Mouse (Mus musculus) sigmoid colon, adult 10 weeks (tissue): Measurements from ENCODE around the gene Yjefn3. TPM values are rescaled to one million over a fixed set of nuclear protein-coding genes. Genes with fewer than 3 reads are reported as not detected.

Experiments
- polyA plus RNA-seq: library from polyadenylated mRNA; stranded (reverse); fragments of 350-450 nt; fragmentation: Illumina TruSeq; extraction: RNeasy Lipid Tissue Mini Kit (QIAGEN cat#74804); gene quantifications from one replicate; pipeline ENCODE4 v1.2.3, GENCODE M21; 2014; ENCODE audit warnings: low read depth, low replicate concordance

Yjefn3 gene
- polyA plus RNA-seq: not detected

DNA sequence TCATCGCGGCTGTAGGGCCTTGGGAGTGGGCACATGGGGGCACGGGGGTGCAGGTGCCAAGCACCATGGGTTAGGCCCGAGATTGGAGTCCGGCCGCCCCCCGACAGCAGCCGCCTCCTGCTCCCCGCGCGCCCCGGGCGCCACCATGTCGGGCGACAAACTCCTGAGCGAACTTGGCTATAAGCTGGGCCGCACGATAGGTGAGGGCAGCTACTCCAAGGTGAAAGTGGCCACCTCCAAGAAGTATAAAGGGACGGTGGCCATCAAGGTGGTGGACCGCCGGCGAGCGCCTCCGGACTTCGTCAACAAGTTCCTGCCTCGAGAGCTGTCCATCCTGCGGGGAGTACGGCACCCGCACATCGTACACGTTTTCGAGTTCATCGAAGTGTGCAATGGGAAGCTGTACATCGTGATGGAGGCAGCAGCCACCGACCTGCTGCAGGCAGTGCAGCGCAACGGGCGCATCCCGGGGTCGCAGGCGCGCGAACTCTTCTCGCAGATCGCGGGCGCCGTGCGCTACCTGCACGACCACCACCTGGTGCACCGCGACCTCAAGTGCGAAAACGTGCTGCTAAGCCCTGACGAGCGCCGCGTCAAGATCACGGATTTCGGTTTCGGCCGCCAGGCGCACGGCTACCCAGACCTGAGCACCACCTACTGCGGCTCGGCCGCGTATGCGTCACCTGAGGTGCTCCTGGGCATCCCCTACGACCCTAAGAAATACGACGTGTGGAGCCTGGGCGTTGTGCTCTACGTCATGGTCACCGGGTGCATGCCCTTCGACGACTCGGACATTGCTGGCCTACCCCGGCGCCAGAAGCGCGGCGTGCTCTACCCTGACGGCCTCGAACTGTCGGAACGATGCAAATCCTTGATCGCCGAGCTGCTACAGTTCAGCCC, at the start of gene Yjefn3, which contains the start of the genes Tssk6 and Ndufa13:
Yjefn3 (minus strand) TSS at position 550 of the 900 bp plus-strand sequence.
Tssk6 (plus strand) TSS at position 22 of the 900 bp plus-strand sequence.
Ndufa13 (minus strand) TSS at position 396 of the 900 bp plus-strand sequence.

DNA sequence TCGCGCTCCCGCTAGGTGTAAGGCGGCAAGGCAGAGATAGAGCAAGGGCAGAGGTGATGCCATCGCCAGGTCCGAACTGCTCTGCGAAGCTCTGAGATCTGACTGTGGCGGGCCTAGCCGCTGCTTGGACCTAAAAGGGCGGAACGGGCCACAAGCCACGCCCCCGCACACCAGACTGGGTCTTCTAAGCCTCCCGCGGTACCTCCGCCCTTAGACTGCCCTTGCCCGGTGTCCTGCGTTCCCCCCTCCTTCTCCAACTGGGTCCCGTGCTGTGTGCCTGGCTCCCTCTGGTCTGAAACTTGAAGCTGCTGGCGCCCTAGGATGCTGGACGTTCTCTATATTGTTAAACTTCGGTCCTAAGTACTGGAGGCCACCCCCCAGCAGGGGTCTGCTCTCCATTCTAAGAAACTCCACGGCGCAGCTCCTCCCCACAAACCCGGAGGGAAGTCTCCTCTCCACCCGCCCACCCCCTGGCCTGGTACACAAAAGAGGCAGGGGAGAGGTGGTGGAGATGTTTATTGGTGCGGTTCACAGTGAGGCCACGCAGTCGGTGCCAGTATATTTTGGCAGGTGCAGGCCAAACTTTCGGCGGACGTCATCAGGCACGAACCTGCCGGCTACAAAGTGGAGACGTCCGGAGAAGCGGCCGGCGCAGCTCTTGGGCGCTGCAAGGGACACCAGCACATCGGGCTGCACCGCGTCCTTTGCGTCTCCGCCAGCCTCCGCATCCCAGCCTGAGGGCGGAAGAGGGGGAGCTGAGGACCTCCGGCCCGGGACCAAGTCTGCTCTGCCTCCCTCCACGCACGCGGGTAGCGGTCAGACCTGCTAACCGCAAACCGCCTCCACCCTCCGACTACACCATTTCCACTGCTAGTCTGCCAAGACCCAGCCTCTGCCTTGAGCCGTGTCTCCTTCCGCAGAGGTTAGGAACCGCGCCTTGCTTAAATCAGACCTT, 14.9 kb downstream of the Yjefn3 start, which contains the start of gene Cilp2:
Cilp2 (minus strand) TSS at position 399 of the 955 bp plus-strand sequence.

Other genes with a start within 250 kb of the Yjefn3 start
- 7.0 TPM for gene Zfp964, start 248.2 kb downstream of the Yjefn3 start, polyA plus RNA-seq
- 62.8 TPM for gene Zfp869, start 192.0 kb downstream of the Yjefn3 start, polyA plus RNA-seq
- gene Zfp963, start 152.7 kb downstream of the Yjefn3 start, polyA plus RNA-seq: 17.5 TPM
- 0.85 TPM for gene Gm20422, start 127.8 kb downstream of the Yjefn3 start, polyA plus RNA-seq
- 1.5 TPM for gene Atp13a1, start 111.5 kb downstream of the Yjefn3 start, polyA plus RNA-seq
- 43.9 TPM for gene Zfp866, start 111.5 kb downstream of the Yjefn3 start, polyA plus RNA-seq
- gene Gmip, start 94.0 kb downstream of the Yjefn3 start, polyA plus RNA-seq: 9.4 TPM
- 0.69 TPM for gene Lpar2, start 80.3 kb downstream of the Yjefn3 start, polyA plus RNA-seq
- 0.73 TPM for gene Pbx4, start 70.2 kb downstream of the Yjefn3 start, polyA plus RNA-seq
- not detected for gene Cilp2, start 15.0 kb downstream of the Yjefn3 start, polyA plus RNA-seq
- gene Tssk6, start 528 bp downstream of the Yjefn3 start, polyA plus RNA-seq: not detected
- gene Ndufa13, start 154 bp downstream of the Yjefn3 start, polyA plus RNA-seq: not detected
- 6.0 TPM for gene Gatad2a, start 93.7 kb upstream of the Yjefn3 start, polyA plus RNA-seq
- gene Mau2, start 140.0 kb upstream of the Yjefn3 start, polyA plus RNA-seq: 17.8 TPM
- gene Sugp1, start 140.1 kb upstream of the Yjefn3 start, polyA plus RNA-seq: 9.4 TPM
- 2.1 TPM for gene Tm6sf2, start 170.2 kb upstream of the Yjefn3 start, polyA plus RNA-seq
- gene Hapln4, start 180.7 kb upstream of the Yjefn3 start, polyA plus RNA-seq: not detected
- gene Ncan, start 218.2 kb upstream of the Yjefn3 start, polyA plus RNA-seq: not detected
- 1.4 TPM for gene Nr2c2ap, start 228.6 kb upstream of the Yjefn3 start, polyA plus RNA-seq
- gene Rfxank, start 236.4 kb upstream of the Yjefn3 start, polyA plus RNA-seq: 1.4 TPM
- 6.0 TPM for gene Borcs8, start 236.8 kb upstream of the Yjefn3 start, polyA plus RNA-seq
- gene Mef2b, start 237.0 kb upstream of the Yjefn3 start, polyA plus RNA-seq: not detected